Mouse (Mus musculus): ENCODE measurements around the gene Vwf.

Gene Vwf

GRCm38 (mm10) chr6:125604463-125605191, 58.1 kb downstream of the Vwf start:
- in situ Hi-C loops (cut with MboI; ENCODE audit: unreplicated experiment in 2 of 2): loop anchor here (5.0 to 25.0 kb wide), 8 partner anchors 327 to 967 kb away; partner anchors contain the start of genes Acrbp (in 1 of the 2), C1s2 (in 1 of the 2), Cd4 (in 1 of the 2) and Gpr162 (in 1 of the 2)

DNA sequence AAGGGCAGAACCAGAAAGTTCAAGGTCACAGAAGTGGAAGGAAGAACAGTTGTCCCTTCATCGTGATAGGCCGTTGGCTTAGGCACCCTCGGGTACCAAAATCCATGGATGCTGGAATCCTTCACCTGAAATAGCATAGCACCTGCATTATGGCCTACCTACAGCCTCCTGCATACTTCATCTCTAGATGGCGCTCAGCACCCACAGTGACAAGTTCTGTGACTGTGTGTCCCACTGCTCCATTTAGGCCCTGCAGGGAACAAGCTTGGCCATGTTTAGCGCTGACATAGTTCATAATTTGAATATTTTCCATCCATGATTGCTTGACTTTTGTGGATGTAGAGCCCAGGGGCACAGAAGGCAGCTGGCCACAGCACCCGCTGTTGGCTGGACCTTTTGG, 62.5 kb downstream of the Vwf start:
- in situ Hi-C loops (cut with MboI; ENCODE audit: unreplicated experiment in 2 of 2): loop anchor here (10.0 to 25.0 kb wide), 4 partner anchors 564 to 972 kb away; partner anchors contain the start of genes Acrbp (in 1 of the 2), C1s2 (in 1 of the 2), Cd4 (in 1 of the 2) and Gpr162 (in 1 of the 2)

DNA sequence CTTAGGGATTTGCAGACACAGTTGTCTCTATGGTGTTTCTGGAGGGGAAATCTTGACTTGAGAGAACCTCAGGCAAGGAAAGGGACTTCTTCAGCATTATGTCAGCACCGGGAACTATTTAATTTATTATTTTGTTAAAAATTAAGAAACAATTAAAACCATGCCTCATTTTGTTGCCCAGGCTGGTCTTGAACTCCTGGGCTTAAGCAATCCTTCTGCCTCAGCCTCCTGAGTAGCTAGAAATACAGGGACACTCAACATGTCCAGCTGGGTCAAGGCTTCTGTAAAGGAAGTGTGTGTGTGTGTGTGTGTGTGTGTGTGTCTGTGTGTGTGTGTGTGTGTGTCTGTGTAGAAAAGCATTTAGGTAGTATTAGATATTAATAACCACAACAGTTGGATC, 71.3 kb downstream of the Vwf start:
- in situ Hi-C loops (cut with MboI; ENCODE audit: unreplicated experiment in 2 of 2): loop anchor here (25.0 kb wide), 3 partner anchors 731 to 981 kb away; partner anchors contain the start of genes C1s2 (in 1 of the 2), Cd4 (in 1 of the 2), Gpr162 (in 1 of the 2) and P3h3 (in 1 of the 2)

DNA sequence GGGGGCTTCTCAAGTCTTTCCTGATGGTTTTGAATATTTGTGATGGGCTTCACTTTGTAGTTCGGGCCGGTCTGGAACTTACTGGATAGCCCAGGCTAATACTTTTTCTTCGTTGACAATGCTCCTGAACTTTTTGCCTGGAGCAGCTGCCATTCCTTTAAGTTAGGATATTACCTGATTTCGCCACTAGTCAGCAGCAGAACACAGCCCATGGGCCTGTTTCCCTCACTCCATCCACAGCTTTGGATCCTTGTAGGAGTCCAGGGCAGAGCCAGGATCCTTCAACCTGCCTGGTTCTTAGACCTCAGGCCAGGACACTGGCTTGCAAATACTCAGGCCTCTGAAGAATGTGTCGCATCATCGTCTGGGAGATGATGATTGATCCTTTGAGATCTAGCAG, 74.2 kb downstream of the Vwf start:
- in situ Hi-C loops (cut with MboI; ENCODE audit: unreplicated experiment in 2 of 2): loop anchor here (25.0 kb wide), 3 partner anchors 733 to 983 kb away; partner anchors contain the start of genes C1s2 (in 1 of the 2), Cd4 (in 1 of the 2), Gpr162 (in 1 of the 2) and P3h3 (in 1 of the 2)

DNA sequence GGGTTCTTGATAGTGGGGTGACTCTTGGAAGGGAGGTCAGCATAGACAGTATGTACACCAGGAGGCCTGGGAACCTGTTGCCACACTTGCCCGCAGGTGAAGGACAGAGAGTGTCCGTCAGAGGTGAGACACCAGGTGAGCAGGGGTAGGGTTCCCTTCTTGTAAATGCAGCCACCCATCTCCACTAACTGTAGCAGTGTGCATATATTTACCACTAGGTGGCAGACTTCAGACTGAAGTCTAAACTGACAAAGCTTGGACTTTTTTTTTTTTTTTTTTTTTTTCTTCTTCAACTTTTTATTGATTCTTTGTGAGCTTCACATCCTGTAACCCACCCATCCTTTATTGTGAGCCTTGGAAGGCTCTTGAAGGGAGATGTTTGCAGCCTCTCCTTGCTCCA, 75.9 kb downstream of the Vwf start:
- in situ Hi-C loops (cut with MboI; ENCODE audit: unreplicated experiment in 2 of 2): loop anchor here (25.0 kb wide), 3 partner anchors 735 to 985 kb away; partner anchors contain the start of genes C1s2 (in 1 of the 2), Cd4 (in 1 of the 2), Gpr162 (in 1 of the 2) and P3h3 (in 1 of the 2)

- in situ Hi-C loops (cut with MboI; ENCODE audit: unreplicated experiment in 2 of 2): no loop called here
Observed at GRCm38 (mm10) chr6:125640486-125640885, 93.9 kb downstream of the Vwf start.

- in situ Hi-C loops (cut with MboI; ENCODE audit: unreplicated experiment in 2 of 2): no loop called here
Observed at GRCm38 (mm10) chr6:125641146-125641545, 94.6 kb downstream of the Vwf start.

DNA sequence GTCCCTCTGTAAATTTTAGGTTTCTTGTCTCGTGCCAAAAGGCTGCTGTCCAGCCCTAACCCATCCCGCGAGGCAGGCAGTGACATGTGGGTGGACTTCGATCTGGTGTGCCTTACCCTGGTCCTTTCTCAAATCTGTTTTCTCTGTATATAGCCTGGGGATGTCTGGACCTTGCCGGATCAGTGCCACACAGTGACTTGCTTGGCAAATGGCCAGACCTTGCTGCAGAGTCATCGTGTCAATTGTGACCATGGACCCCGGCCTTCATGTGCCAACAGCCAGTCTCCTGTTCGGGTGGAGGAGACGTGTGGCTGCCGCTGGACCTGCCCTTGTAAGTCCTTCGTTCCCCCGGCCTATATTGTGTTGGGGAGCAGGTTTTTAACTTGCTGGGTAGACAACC, 102.4 kb downstream of the Vwf start:
- in situ Hi-C loops (cut with MboI; ENCODE audit: unreplicated experiment in 2 of 2): no loop called here

DNA sequence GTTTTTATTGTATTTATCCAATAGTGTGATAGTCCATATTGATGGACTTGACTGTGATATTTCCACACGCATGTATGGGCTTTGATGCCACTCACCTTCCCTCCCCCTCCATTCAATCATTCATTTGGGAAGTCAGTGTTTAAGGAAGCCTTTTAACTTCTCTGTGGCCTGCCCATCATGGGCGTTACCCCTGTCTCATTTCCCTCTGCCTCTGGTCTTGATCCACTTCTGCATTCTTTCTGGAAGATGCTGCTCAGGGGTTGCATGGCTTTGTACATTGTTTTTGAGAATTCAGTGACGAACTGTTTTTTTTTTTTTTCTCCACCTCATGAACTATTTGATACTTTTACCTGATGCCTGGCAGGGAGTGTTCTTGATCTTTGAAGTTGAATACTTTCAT, 104.8 kb downstream of the Vwf start:
- in situ Hi-C loops (cut with MboI; ENCODE audit: unreplicated experiment in 2 of 2): no loop called here

DNA sequence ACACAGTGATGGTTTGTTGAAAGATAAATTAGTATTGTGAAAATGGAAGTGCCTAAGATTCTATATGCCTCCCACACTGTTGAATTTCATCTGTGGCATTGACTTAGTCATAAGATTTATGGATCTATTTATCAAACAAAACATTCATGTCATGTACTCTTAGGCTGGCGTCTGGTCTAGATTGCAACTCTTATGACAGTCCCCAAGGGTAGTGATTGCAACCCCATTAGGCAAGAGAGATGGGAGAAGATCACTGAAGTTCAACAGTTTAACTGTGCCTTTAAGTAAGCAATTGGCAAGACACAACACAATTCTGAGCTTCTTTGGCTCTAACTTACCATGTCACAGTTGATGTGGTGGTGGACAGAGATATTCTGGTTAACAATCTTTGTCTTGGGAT, 106.8 kb downstream of the Vwf start:
- in situ Hi-C loops (cut with MboI; ENCODE audit: unreplicated experiment in 2 of 2): no loop called here

DNA sequence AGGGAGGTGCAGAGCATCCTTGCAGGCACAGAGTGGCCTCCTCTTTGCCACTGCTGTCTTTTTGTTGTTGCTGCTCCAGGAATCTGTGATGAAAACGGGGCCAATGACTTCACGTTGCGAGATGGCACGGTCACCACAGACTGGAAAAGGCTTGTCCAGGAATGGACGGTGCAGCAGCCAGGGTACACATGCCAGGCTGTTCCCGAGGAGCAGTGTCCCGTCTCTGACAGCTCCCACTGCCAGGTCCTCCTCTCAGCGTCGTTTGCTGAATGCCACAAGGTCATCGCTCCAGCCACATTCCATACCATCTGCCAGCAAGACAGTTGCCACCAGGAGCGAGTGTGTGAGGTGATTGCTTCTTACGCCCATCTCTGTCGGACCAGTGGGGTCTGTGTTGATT, 110.3 kb downstream of the Vwf start:
- in situ Hi-C loops (cut with MboI; ENCODE audit: unreplicated experiment in 2 of 2): no loop called here

DNA sequence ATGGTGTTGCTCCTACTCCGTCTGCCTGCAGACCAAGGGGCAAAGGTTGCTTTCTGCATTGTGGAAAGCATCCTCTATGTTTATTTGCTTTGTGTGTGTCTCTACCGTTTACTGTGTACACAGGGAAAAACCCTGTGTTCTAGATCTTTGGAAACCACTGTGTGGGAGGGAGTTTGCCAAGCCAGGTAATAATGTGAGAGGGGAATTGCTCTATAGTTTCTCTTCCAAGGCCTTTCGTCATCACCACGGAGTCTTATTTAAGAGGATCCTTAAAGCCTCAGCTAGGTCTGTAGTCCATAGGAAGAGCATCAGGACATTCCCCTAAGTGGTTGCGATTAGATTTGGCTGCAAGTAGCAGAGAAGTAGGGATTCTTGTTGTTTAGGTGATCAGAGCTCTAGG, 111.4 kb downstream of the Vwf start:
- in situ Hi-C loops (cut with MboI; ENCODE audit: unreplicated experiment in 2 of 2): no loop called here

DNA sequence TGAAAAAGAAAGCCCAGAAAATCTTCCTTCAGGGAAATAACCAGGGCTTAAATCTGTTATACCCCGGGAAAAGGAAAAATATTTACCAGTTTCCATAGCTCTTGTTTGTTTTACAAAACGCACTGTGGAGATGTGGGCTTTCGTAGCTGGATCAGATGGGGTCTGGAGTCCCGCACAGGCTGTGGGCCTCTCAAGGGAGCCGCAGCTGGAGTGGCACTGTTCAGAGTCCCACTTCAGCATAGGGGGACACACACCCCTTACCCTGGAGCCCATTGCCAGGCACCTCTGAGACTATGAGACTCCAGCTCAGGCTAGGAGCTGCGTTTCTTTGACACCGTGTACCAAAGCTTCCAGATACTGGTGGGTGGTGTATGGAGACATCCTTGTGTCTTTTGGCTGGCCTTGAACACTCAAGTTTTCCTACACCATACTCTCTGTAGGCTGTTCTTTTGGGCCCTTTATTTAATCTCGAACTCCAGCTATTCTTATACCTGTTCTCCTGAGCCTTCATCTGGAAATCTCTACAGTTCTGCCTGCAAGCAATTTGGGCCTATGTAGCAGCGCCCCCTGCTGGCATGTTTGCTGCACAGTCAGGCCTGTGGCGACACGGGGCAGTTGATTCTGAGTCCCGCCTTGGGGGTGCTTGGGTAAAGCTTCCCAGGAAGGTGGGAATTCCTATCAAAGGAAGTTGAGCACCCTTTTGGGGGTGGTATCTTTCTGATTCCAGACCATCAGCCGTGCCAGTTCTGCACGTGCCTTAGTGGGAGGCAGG, 114.7 kb downstream of the Vwf start:
- in situ Hi-C loops (cut with MboI; ENCODE audit: unreplicated experiment in 2 of 2): no loop called here

- in situ Hi-C loops (cut with MboI; ENCODE audit: unreplicated experiment in 2 of 2): no loop called here
Observed at GRCm38 (mm10) chr6:125663906-125664305, 117.3 kb downstream of the Vwf start.

- in situ Hi-C loops (cut with MboI; ENCODE audit: unreplicated experiment in 2 of 2): no loop called here
Observed at GRCm38 (mm10) chr6:125671835-125672234, 125.3 kb downstream of the Vwf start.

- in situ Hi-C loops (cut with MboI; ENCODE audit: unreplicated experiment in 2 of 2): loop anchor here in 1 of 2 experiments (25.0 kb wide), 1 partner anchor 909 kb away; no protein-coding TSS in a partner anchor
Observed at GRCm38 (mm10) chr6:125678492-125678891, 131.9 kb downstream of the Vwf start.

GRCm38 (mm10) chr6:125680613-125681012, 134.0 kb downstream of the Vwf start:
- in situ Hi-C loops (cut with MboI; ENCODE audit: unreplicated experiment in 2 of 2): loop anchor here in 1 of 2 experiments (25.0 kb wide), 1 partner anchor 907 kb away; no protein-coding TSS in a partner anchor

- in situ Hi-C loops (cut with MboI; ENCODE audit: unreplicated experiment in 2 of 2): loop anchor here in 1 of 2 experiments (25.0 kb wide), 1 partner anchor 902 kb away; no protein-coding TSS in a partner anchor
Observed at GRCm38 (mm10) chr6:125685420-125685819, 138.8 kb downstream of the Vwf start.

- in situ Hi-C loops (cut with MboI; ENCODE audit: unreplicated experiment in 2 of 2): loop anchor here in 1 of 2 experiments (25.0 kb wide), 1 partner anchor 899 kb away; no protein-coding TSS in a partner anchor
Observed at GRCm38 (mm10) chr6:125687986-125688385, 141.4 kb downstream of the Vwf start.

- in situ Hi-C loops (cut with MboI; ENCODE audit: unreplicated experiment in 2 of 2): loop anchor here in 1 of 2 experiments (25.0 kb wide), 1 partner anchor 897 kb away; no protein-coding TSS in a partner anchor
Observed at GRCm38 (mm10) chr6:125690057-125690703, 143.6 kb downstream of the Vwf start, which contains the start of gene Ano2. Gene Ano2 (plus strand): TSS chr6:125690419.
